Comparison of ENCODE assay signal across 8 mouse cellular contexts in the genomic region with DNA sequence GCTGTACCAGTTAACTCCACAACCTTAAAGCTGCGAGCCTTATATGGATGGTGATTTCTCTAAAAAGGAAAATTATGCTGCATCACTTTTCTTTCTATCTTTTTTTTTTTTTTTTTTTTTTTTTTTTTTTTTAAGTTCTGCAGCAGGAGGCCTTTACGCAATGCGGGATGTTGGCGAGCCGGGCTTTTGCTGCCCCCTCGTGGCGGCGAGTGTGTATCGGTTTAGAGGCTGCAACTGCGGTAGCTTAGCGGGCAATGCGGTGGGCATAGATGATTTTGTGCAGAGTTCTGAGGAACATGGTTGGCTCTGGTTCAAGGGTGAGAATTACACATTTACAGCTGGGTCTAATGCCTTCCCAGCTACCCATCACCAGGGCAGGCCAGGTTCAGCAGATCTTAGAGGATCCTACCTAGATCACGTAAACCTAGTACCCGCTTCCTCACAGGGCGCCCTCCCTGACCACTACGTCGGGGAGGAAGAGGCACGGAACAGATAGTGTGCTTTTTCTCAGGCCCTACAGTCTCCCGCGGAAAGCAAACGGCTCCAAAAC. TPM values are rescaled to one million over a fixed set of nuclear protein-coding genes. Genes with fewer than 3 reads are reported as not detected.
DNase-seq lines count a peak whose midpoint lies in the region; ATAC-seq and TF ChIP-seq lines count a peak whose summit lies in the region.

No protein-coding gene starts in this region.

- H3K27ac ChIP-seq in embryonic facial prominence, embryonic 11.5 days (replicated peaks; ENCODE audit: low read depth, low read length) = no peak overlapping the region
- H3K27ac ChIP-seq in limb, embryonic 11.5 days (replicated peaks; ENCODE audit: low read depth, low read length) = no peak overlapping the region
- H3K27ac ChIP-seq in midbrain, embryonic 14.5 days (replicated peaks; ENCODE audit: low read depth, low read length) = no peak overlapping the region
- H3K27ac ChIP-seq in small intestine, adult 2 months (ENCODE audit: insufficient read depth, low read depth, low read length) = no peak overlapping the region

- 21% methylated on average over 21 of the region's 21 CpGs for WGBS in embryonic facial prominence, embryonic 11.5 days
- WGBS in limb, embryonic 11.5 days = 19% methylated on average over 21 of the region's 21 CpGs
- 21% methylated on average over 21 of the region's 21 CpGs for WGBS in midbrain, embryonic 14.5 days
- 20% methylated on average over 21 of the region's 21 CpGs for WGBS in small intestine, adult 2 months

- peak; percentile 90 for TF ChIP-seq CTCF in small intestine, adult 2 months (IDR thresholded peaks at IDR 0.05; ENCODE audit: extremely low read depth, insufficient read length, insufficient replicate concordance, low read depth, low read length)

- no peaks in the 10 kb centered on the region for H3K4me1 ChIP-seq in embryonic facial prominence, embryonic 11.5 days (ENCODE audit: control insufficient read depth, insufficient read depth, low read length)
- 0 out of 2 replicates have a peak, but pooled peaks cover 3% of the 10 kb centered on the region for H3K4me1 ChIP-seq in limb, embryonic 11.5 days (ENCODE audit: control insufficient read depth, insufficient read depth, low read length)
- H3K4me1 ChIP-seq in midbrain, embryonic 14.5 days (ENCODE audit: control insufficient read depth, insufficient read depth, low read length) = peaks cover 12% of the 10 kb centered on the region
- H3K4me1 ChIP-seq in small intestine, adult 2 months (ENCODE audit: control insufficient read depth, insufficient read depth, insufficient read length, low read length) = no peaks in the 10 kb centered on the region

- peak; percentile 67 for DNase-seq in 3134 (ENCODE audit: extremely low read depth, insufficient read length, low spot score)
- DNase-seq in adrenal gland, postnatal 14 days = peak; percentile 93
- DNase-seq in embryonic facial prominence, embryonic 11.5 days (ENCODE audit: low spot score) = peak; percentile 87
- DNase-seq in heart, adult 11 months = peak; percentile 96
- peak; percentile 74 for DNase-seq in kidney, adult 11 months
- peak; percentile 91 for DNase-seq in limb, embryonic 11.5 days (ENCODE audit: low spot score)
- peak; percentile 96 for DNase-seq in midbrain, embryonic 14.5 days

- no peak overlapping the region for H3K4me2 ChIP-seq in embryonic facial prominence, embryonic 11.5 days (ENCODE audit: low read depth, low read length)
- H3K4me2 ChIP-seq in limb, embryonic 11.5 days (ENCODE audit: low read depth, severe bottlenecking) = no peak overlapping the region
- 0 out of 2 replicates have a peak overlapping the region, but pooled peaks have one; percentile 45 for H3K4me2 ChIP-seq in midbrain, embryonic 14.5 days (ENCODE audit: low read length)

- no peak overlapping the region for H3K9ac ChIP-seq in embryonic facial prominence, embryonic 11.5 days (replicated peaks; ENCODE audit: low read length)
- no peak overlapping the region for H3K9ac ChIP-seq in limb, embryonic 11.5 days (ENCODE audit: low read length)
- H3K9ac ChIP-seq in midbrain, embryonic 14.5 days (replicated peaks; ENCODE audit: low read length) = no peak overlapping the region

- no peak overlapping the region for H3K4me3 ChIP-seq in embryonic facial prominence, embryonic 11.5 days (ENCODE audit: low read depth, low read length)
- no peak overlapping the region for H3K4me3 ChIP-seq in limb, embryonic 11.5 days (ENCODE audit: low read depth, low read length)
- H3K4me3 ChIP-seq in midbrain, embryonic 14.5 days (replicated peaks; ENCODE audit: low read depth, low read length) = no peak overlapping the region
- H3K4me3 ChIP-seq in small intestine, adult 2 months (ENCODE audit: low read depth, low read length) = no peak overlapping the region

- no peak for TF ChIP-seq POLR2A in small intestine, adult 2 months (IDR thresholded peaks at IDR 0.05; ENCODE audit: low read depth, low read length)

- H3K9me3 ChIP-seq in embryonic facial prominence, embryonic 11.5 days (replicated peaks; ENCODE audit: control insufficient read depth, low read length) = no peaks in the 10 kb centered on the region
- H3K9me3 ChIP-seq in limb, embryonic 11.5 days (ENCODE audit: control insufficient read depth, low read length) = no peaks in the 10 kb centered on the region
- no peaks in the 10 kb centered on the region for H3K9me3 ChIP-seq in midbrain, embryonic 14.5 days (ENCODE audit: control insufficient read depth, low read length)

- no peaks in the 10 kb centered on the region for H3K27me3 ChIP-seq in embryonic facial prominence, embryonic 11.5 days (ENCODE audit: control insufficient read depth, insufficient read depth, low read length)
- H3K27me3 ChIP-seq in limb, embryonic 11.5 days (ENCODE audit: control insufficient read depth, insufficient read depth, low read length) = no peaks in the 10 kb centered on the region
- 0 out of 2 replicates have a peak, but pooled peaks cover 4% of the 10 kb centered on the region for H3K27me3 ChIP-seq in midbrain, embryonic 14.5 days (ENCODE audit: control insufficient read depth, insufficient read depth, low read length)
- H3K27me3 ChIP-seq in small intestine, adult 2 months (ENCODE audit: control insufficient read depth, insufficient read depth, low read length) = no peaks in the 10 kb centered on the region

- H3K36me3 ChIP-seq in embryonic facial prominence, embryonic 11.5 days (replicated peaks; ENCODE audit: control insufficient read depth, insufficient read depth, low read depth, low read length) = no peaks in the 10 kb centered on the region
- no peaks in the 10 kb centered on the region for H3K36me3 ChIP-seq in limb, embryonic 11.5 days (ENCODE audit: control insufficient read depth, insufficient read depth, low read length)
- no peaks in the 10 kb centered on the region for H3K36me3 ChIP-seq in midbrain, embryonic 14.5 days (ENCODE audit: control insufficient read depth, insufficient read depth, low read length)
- H3K36me3 ChIP-seq in small intestine, adult 2 months (ENCODE audit: control insufficient read depth, insufficient read depth, low read length) = no peaks in the 10 kb centered on the region

- peak; percentile 63; the same call in 1 of the 2 replicates for ATAC-seq in embryonic facial prominence, embryonic 11.5 days (replicated peaks; ENCODE audit: insufficient number of reproducible peaks, low FRiP score, low TSS enrichment, low read depth)
- ATAC-seq in limb, embryonic 11.5 days (ENCODE audit: insufficient number of reproducible peaks, low FRiP score, low TSS enrichment, low read depth) = 0 out of 2 replicates have a peak, but pooled peaks have one; percentile 56
- ATAC-seq in midbrain, embryonic 14.5 days (ENCODE audit: low FRiP score, low TSS enrichment) = peak; percentile 75

RNA-seq across cellular contexts. Expression of a gene that starts 40.1 kb away (rescaled TPM):
- not detected in 2 replicates for total RNA-seq in adrenal gland, postnatal 14 days (2021)
- polyA plus RNA-seq in embryonic facial prominence, embryonic 11.5 days (2014; fragmentation: Nextera tagmentation; extraction: Ambion mirVana) = 0.21 TPM in 1 of 2 replicates, not detected in the other
- 0.05 TPM in 1 of 2 replicates, not detected in the other for polyA plus RNA-seq in limb, embryonic 11.5 days (2014; fragmentation: Nextera tagmentation; extraction: Ambion mirVana)
- polyA plus RNA-seq in midbrain, embryonic 14.5 days (2014; fragmentation: Nextera tagmentation; extraction: Ambion mirVana) = not detected in 2 replicates
- polyA plus RNA-seq in small intestine, adult 2 months (2012; rRNA removed) = 0.08 and 0.11 TPM in 2 replicates
